Mouse (Mus musculus): ENCODE data around the gene Myh10.

Gene Myh10

GRCm38 (mm10) chr11:68745374-68746200, 54.2 kb downstream of the Myh10 start:
- DNase-seq (ENCODE audit: extremely low spot score): no peak

GRCm38 (mm10) chr11:68748121-68748520, 56.8 kb downstream of the Myh10 start:
- DNase-seq (ENCODE audit: extremely low spot score): no peak

- no peak for DNase-seq (ENCODE audit: extremely low spot score)
These were observed 58.8 kb downstream of the Myh10 start for GRCm38 (mm10) chr11:68750206-68750605.

- DNase-seq (ENCODE audit: extremely low spot score): no peak
These were observed 59.6 kb downstream of the Myh10 start for GRCm38 (mm10) chr11:68750938-68751337.

- DNase-seq (ENCODE audit: extremely low spot score): peak; percentile 8
These were observed 62.9 kb downstream of the Myh10 start for GRCm38 (mm10) chr11:68754283-68754682.

GRCm38 (mm10) chr11:68756456-68757348, 65.3 kb downstream of the Myh10 start:
- DNase-seq (ENCODE audit: extremely low spot score): no peak

- no peak for DNase-seq (ENCODE audit: extremely low spot score)
These were observed 68.3 kb downstream of the Myh10 start for GRCm38 (mm10) chr11:68759691-68760090.

GRCm38 (mm10) chr11:68761155-68761554, 69.8 kb downstream of the Myh10 start:
- DNase-seq (ENCODE audit: extremely low spot score): no peak

- no peak for DNase-seq (ENCODE audit: extremely low spot score)
These were observed 70.3 kb downstream of the Myh10 start for GRCm38 (mm10) chr11:68761664-68762063.

- DNase-seq (ENCODE audit: extremely low spot score): no peak
These were observed 73.3 kb downstream of the Myh10 start for GRCm38 (mm10) chr11:68764622-68765021.

GRCm38 (mm10) chr11:68767762-68768542, 76.6 kb downstream of the Myh10 start:
- no peak for DNase-seq (ENCODE audit: extremely low spot score)

- no peak for DNase-seq (ENCODE audit: extremely low spot score)
These were observed 78.6 kb downstream of the Myh10 start for GRCm38 (mm10) chr11:68769770-68770510.

GRCm38 (mm10) chr11:68776147-68776655, 84.8 kb downstream of the Myh10 start:
- DNase-seq (ENCODE audit: extremely low spot score): no peak

- DNase-seq (ENCODE audit: extremely low spot score): no peak
These were observed 86.6 kb downstream of the Myh10 start for GRCm38 (mm10) chr11:68777933-68778332.

GRCm38 (mm10) chr11:68778855-68779254, 87.5 kb downstream of the Myh10 start:
- DNase-seq (ENCODE audit: extremely low spot score): no peak

GRCm38 (mm10) chr11:68779735-68780465, 88.5 kb downstream of the Myh10 start:
- no peak for DNase-seq (ENCODE audit: extremely low spot score)

GRCm38 (mm10) chr11:68780466-68781114, 89.2 kb downstream of the Myh10 start:
- DNase-seq (ENCODE audit: extremely low spot score): no peak

- no peak for DNase-seq (ENCODE audit: extremely low spot score)
These were observed 91.0 kb downstream of the Myh10 start for GRCm38 (mm10) chr11:68782336-68782735.

- no peak for DNase-seq (ENCODE audit: extremely low spot score)
These were observed 94.5 kb downstream of the Myh10 start for GRCm38 (mm10) chr11:68785813-68786212.

GRCm38 (mm10) chr11:68787222-68787621, 95.9 kb downstream of the Myh10 start:
- no peak for DNase-seq (ENCODE audit: extremely low spot score)
